Mouse (Mus musculus) brain, embryonic 14.5 days (tissue): ENCODE data around the gene Khdc1a. TPM values are rescaled to one million over a fixed set of nuclear protein-coding genes. Genes with fewer than 3 reads are reported as not detected.
"Not testable (repeated sequence)": the region's sequence is repeated elsewhere in the genome, so short reads cannot be mapped to it uniquely, and the experiment has no call there.

Experiments used
- DNase-seq: peaks from one replicate; pipeline ENCODE4 v3.0.0-alpha.2; 2011; ENCODE audit warnings: low read depth
- CTCF ChIP-seq: fragments of 200-500 bp; IDR thresholded peaks from 2 replicates; pipeline ENCODE4 v1.5.1; 2012; ENCODE audit warnings: inconsistent platforms, mild to moderate bottlenecking, moderate library complexity, borderline replicate concordance; ENCODE audit not compliant: insufficient read depth, insufficient read length; ENCODE audit errors: extremely low read depth
- POLR2A ChIP-seq: fragments of 200-500 bp; IDR thresholded peaks from 2 replicates; pipeline ENCODE4 v1.6.1; 2012; ENCODE audit warnings: mild to moderate bottlenecking, inconsistent platforms, borderline replicate concordance; ENCODE audit not compliant: poor library complexity, insufficient read depth, insufficient read length, severe bottlenecking; ENCODE audit errors: extremely low read depth
- polyA plus RNA-seq: library from polyadenylated mRNA; depleted of rRNA; stranded (reverse); fragments of >200 nt; gene quantifications from 2 replicates; pipeline ENCODE4 v1.2.3, GENCODE M21; 2012; rRNA removed

Gene Khdc1a
- not detected in 2 replicates for polyA plus RNA-seq

DNA sequence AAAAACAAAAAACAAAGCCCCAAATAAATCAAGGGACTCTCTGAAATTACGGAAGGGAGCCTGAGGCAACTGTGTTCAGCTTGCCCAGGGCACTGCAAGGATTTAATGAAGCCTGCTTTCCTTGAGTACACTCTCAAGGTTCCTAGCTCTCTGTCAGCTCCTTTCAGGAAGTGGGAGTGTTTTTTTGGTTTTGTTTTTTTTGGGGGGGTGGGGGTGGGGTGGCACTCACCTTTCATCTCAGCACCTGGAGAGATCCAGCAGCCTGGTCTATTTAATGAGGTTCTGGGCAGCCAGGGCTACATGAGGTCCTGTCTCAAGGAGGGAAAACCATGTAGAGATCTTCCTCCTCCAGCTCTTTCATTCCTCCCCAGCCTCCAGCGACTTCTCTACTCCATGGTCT lies at the start of gene Khdc1a:
Khdc1a (plus strand) TSS at position 301 of the 400 bp plus-strand sequence.
- no peak for DNase-seq
- TF ChIP-seq POLR2A (no peak), CTCF (no peak)

DNA sequence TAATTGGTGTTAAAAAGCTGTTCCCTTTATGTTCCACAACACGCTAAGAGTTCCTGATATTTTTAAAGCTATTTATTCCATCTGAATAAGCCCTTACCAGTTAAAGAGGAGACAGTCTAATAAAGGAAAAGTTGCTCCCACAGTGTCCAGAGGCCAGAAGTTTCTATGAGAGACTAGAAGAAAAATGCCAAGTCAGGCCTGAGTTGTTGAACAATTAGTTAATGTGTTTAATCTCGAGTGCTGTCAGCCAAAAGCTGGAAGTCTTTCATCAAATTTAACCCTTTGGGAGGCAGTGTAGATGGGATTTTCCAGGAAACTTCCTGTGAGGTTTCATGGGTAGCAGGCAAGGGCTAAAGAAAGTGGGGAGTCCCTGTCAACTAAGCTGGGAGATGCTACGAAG lies 49.6 kb upstream of the Khdc1a start:
- DNase-seq, result no peak
- no peak for TF ChIP-seq POLR2A
- TF ChIP-seq CTCF, result no peak

DNA sequence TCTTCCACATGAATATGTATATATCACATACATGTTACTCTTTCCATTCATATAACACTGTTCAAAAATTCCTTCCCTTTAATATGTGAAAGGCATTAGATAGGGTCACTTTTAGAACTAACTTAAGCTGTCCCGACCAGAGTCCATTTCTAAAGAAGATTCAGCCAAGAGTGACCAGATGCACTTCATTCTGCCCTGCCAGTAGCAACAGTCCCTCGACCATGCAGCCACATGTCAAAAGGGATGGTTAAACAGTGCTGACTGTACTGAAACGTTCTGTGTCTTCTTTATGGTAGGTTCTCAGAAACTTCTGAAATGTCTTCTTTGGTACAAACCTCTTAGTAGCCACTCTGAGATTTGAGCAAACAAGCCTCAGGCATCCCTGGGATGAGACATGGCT lies 47.8 kb upstream of the Khdc1a start:
- no peak for TF ChIP-seq CTCF
- TF ChIP-seq POLR2A, result no peak
- no peak for DNase-seq

DNA sequence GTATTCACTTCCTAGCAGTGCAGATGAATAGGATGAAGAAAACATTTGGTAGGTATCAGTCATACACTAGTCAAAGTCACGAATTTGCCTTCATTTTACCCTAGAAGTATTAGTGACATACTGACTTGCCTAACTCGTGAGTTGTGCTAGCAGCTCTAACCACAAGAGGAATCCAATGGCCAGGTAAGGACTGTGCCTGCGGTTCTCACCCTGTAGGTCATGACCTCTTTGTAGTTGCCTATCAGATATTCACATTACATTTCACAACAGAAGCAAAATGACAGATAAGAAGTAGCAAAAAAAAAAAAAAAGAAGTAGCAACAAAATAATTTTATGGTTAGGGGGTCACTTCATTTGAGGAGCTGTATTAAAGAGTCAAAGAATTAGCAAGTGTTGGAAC lies 45.3 kb upstream of the Khdc1a start:
- TF ChIP-seq POLR2A, result no peak
- TF ChIP-seq CTCF, result no peak
- no peak for DNase-seq

DNA sequence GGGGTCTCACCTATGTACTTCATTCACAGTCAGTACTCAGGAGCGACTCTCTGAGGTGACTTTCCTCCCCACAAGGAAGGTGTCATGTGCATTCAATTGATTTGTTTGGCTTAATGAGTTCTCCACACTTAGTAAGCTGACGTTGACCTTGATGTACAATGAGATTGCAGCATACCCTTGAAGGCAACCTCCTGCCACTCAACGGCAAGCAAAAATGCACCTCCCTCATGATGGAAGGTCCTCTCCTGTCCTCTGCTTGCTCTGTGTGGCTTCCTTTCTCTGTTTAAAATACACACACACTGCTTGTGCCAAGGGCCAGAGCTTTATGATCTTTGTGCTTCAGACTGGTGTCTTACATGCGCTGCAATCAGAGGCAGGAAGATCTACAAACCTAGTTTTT lies 44.8 kb upstream of the Khdc1a start:
- TF ChIP-seq CTCF (no peak), POLR2A (no peak)
- DNase-seq, result no peak

DNA sequence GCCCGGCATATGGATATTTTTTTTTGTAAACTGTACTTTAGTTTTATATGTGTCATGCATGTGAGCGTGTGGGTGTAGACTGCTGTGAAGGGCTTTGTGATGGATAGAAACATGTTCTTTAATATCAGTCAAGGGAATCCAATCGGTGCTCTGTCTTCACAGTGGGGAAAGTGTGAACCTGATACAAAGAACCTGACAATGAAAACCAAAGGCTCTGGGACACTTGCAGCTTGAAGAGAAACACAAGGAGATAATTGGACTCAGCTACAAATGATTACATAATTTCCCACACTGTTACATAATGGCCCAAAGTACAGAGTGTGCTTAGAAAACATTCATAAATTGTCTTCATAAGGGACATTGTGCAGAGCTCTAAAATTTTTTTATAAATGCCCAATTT lies 44.0 kb upstream of the Khdc1a start:
- DNase-seq, result no peak
- TF ChIP-seq POLR2A, result no peak
- no peak for TF ChIP-seq CTCF

DNA sequence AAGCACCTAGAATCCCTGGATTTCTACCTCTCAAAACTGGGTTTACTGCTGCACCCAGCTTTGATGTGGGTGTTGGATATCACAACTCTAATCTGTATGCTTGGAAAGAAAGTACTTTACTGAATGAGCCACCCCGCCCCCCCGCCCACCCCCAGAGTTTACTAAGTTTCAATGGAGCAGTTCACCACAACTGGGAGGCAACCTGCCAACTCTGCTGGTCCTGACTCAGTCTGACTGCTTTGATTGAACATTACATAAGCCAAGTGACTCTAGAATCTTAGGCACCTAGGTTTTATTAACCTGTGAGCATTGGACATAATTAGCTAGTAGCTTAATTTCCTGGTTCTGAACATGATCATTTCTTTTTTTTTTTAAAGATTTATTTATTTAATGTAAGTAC lies 35.1 kb upstream of the Khdc1a start:
- no peak for TF ChIP-seq POLR2A
- TF ChIP-seq CTCF, result no peak
- DNase-seq, result no peak

GRCm38 (mm10) chr1:21315756-21316155 lies 33.7 kb upstream of the Khdc1a start:
- DNase-seq, result no peak
- no peak for TF ChIP-seq CTCF
- TF ChIP-seq POLR2A, result no peak

DNA sequence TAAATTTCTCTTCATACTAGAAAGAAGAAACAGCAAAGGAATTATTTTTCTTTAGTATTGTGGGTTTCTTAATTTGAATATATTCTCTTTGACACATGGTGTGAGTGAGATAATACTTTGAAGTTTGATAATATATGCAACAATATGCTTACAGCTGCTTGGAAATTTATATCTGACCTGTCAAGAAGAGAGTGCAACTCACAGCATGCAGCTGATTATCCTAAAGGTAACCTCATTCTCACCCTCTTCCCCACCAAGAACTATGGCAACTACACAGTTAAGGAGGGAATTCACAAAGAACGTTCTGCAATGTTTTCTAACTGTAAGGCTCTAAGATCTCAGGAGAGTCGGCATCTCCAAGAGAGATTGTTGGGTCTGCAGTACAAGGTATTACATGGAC lies 33.1 kb upstream of the Khdc1a start:
- DNase-seq, result no peak
- TF ChIP-seq CTCF (no peak), POLR2A (no peak)

DNA sequence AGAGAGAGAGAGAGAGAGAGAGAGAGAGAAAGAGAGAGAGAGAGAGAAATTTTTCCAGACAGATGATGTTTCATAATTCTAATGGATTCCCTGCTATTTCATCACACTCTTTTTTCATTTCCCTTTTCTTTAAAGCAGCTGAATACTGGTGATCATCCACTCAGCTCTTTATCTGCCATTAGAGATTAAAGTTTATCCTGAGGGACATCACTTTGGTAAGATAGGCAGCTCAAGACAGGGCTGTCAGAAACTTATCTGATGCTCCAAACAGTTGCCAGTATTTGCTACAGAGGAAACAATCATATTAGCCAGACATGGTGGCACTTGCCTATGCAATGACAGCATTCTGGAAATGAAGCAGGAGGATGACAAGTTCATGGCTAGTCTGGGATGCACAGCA lies 31.2 kb upstream of the Khdc1a start:
- TF ChIP-seq POLR2A, result no peak
- no peak for TF ChIP-seq CTCF
- DNase-seq, result no peak

- not testable (repeated sequence) for DNase-seq
Observed at GRCm38 (mm10) chr1:21320271-21320670, 29.2 kb upstream of the Khdc1a start.

DNA sequence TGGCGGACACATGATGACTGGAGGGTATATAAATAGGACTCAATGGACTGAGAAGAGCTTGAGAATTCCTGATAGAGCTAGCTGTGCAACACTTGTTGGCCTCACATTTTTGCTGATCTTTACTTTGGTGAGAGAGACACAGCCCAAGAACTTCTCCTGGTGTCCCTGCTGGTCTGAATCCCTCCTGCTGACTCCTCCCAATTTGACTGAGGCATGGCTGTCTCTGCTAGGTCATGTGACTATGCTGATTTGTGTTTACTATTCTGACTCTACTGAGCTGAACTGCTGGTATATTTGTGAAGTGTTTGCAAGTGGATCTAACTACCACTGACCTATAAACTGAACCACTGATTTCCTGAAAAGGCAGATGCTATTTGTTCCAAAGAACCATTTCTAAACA lies 27.8 kb upstream of the Khdc1a start:
- TF ChIP-seq POLR2A (no peak), CTCF (no peak)

DNA sequence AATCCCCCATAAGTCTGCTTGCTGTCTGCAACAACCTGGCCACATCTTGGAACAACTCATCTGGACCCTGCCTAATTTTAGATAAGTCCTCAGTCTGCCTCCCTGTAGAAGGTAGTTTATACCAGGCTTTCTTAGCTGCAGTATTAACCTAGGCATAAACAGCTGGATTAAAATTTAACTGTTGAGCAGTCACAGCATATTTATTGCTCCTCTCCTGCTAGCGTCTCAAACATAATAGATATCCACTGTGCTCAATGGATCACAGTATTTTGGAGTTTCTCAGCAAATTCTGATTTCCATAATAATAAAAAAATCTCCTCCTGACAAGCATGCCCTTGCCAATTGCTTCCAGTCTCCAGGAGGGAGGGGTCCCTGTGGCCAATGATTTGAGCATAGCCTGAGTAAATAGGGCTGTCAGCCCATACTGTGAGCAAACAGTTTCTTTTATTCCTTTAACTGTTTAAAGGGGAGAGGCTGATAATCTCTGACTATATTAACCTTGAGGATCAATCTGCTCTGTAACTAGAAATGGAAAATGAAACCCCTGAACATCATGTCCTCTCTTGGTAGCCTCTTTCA lies 25.4 kb upstream of the Khdc1a start:
- no peak for TF ChIP-seq CTCF
- TF ChIP-seq POLR2A, result no peak
- DNase-seq, result peak; percentile 44

More for the DNA sequence above, 27.8 kb upstream of the Khdc1a start:
- DNase-seq, result no peak

DNA sequence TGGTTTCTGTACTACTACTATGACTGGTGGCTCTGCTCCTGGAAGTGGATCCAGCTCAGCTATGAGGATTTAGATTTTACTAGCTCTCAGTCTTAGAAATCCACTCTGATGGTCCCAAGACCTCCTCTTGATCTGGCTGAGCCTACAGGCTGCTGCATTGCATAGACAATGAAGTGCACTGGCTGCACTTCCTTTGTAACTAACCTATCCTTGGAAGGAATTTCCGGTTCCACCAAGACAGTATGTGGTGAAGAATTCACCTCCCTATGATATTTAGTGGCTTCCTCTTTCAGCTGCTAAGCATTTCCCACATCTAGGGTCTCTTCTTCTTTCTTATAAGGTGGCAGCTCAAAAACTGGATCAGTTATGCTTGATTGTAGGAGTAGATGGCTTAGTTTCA lies 24.8 kb upstream of the Khdc1a start:
- DNase-seq, result no peak
- no peak for TF ChIP-seq POLR2A
- no peak for TF ChIP-seq CTCF

- TF ChIP-seq CTCF, result no peak
- TF ChIP-seq POLR2A, result no peak
- DNase-seq, result no peak
Observed at GRCm38 (mm10) chr1:21326733-21327132, 22.7 kb upstream of the Khdc1a start.

DNA sequence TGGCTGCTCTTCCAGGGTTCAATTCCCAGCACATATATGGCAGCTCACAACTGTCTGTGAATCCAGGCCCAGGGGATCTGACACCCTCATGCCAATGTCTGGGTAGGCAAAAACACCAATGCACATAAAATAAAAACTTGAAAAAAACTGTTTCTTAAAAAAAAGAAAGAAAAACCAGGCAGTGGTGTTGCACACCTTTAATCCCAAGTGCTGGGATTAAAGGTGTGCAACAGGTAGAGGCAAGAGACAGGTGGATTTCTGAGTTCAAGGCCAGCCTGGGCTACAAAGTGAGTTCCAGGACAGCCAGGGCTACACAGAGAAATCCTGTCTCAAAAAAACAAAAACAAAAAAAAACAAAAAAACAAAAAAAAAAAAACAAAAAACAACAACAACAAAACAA lies 18.3 kb upstream of the Khdc1a start:
- DNase-seq, result not testable (repeated sequence)
